Mouse (Mus musculus) G1E (cell line): Measurements from ENCODE around the gene Pkn2. TPM values are rescaled to one million over a fixed set of nuclear protein-coding genes. Genes with fewer than 3 reads are reported as not detected.
A peak's percentile ranks its signal among the peaks of the same experiment; 100 is the strongest.

Experiments
- ATAC-seq: 2 replicates; pipeline ENCODE4 v1.8.0; 2016; ENCODE audit warnings: mild to moderate bottlenecking; ENCODE audit not compliant: insufficient number of reproducible peaks, poor library complexity, low FRiP score, severe bottlenecking; ENCODE audit errors: extremely low read depth
- DNase-seq: peaks from one replicate; pipeline ENCODE4 v3.0.0; 2012; ENCODE audit warnings: low spot score
- H3K27me3 ChIP-seq: 2 replicates; pipeline ENCODE4 v1.6.1; 2012; ENCODE audit warnings: mild to moderate bottlenecking, low read length, inconsistent platforms; ENCODE audit not compliant: insufficient read depth
- H3K36me3 ChIP-seq: replicated peaks from 2 replicates; pipeline ENCODE3; 2012; ENCODE audit warnings: mild to moderate bottlenecking, inconsistent platforms
- H3K4me1 ChIP-seq: 2 replicates; pipeline ENCODE4 v1.6.1; 2012; ENCODE audit warnings: low read depth, low read length, inconsistent platforms, mixed read lengths; ENCODE audit not compliant: insufficient read depth
- H3K4me3 ChIP-seq: 2 replicates; pipeline ENCODE4 v1.5.1; 2012; ENCODE audit warnings: low read depth, mild to moderate bottlenecking, inconsistent platforms, low read length, moderate library complexity, mixed read lengths
- H3K9me3 ChIP-seq: replicated peaks from 2 replicates; pipeline ENCODE4 v1.6.1; 2012; ENCODE audit warnings: inconsistent platforms
- CTCF ChIP-seq: IDR thresholded peaks from 2 replicates; pipeline ENCODE4 v1.5.1; 2012; ENCODE audit warnings: low read depth, low read length, inconsistent platforms, mixed read lengths
- TAL1 ChIP-seq: conservative IDR thresholded peaks from 2 replicates; pipeline ENCODE4 v1.6.1; 2012; ENCODE audit warnings: low read depth, low read length, inconsistent platforms, mixed read lengths
- polyA plus RNA-seq: library from polyadenylated mRNA; stranded (reverse); fragments of >175 nt; gene quantifications from 2 replicates; pipeline ENCODE4 v1.2.3, GENCODE M21; 2012
- total RNA-seq, 2 experiments: library from RNA; stranded (forward) in 1 of 2; stranded (reverse) in 1 of 2; fragments of 200-1000 nt in 1 of 2; fragments of >200 nt in 1 of 2; fragmentation: Nextera tagmentation in 1 of 2; gene quantifications; 2 replicates each; pipeline ENCODE4 v1.2.3; 2014 to 2017

The Pkn2 gene
- total and polyA plus RNA-seq, 3 experiments = 23.2 to 102 (median 95.0) TPM

DNA sequence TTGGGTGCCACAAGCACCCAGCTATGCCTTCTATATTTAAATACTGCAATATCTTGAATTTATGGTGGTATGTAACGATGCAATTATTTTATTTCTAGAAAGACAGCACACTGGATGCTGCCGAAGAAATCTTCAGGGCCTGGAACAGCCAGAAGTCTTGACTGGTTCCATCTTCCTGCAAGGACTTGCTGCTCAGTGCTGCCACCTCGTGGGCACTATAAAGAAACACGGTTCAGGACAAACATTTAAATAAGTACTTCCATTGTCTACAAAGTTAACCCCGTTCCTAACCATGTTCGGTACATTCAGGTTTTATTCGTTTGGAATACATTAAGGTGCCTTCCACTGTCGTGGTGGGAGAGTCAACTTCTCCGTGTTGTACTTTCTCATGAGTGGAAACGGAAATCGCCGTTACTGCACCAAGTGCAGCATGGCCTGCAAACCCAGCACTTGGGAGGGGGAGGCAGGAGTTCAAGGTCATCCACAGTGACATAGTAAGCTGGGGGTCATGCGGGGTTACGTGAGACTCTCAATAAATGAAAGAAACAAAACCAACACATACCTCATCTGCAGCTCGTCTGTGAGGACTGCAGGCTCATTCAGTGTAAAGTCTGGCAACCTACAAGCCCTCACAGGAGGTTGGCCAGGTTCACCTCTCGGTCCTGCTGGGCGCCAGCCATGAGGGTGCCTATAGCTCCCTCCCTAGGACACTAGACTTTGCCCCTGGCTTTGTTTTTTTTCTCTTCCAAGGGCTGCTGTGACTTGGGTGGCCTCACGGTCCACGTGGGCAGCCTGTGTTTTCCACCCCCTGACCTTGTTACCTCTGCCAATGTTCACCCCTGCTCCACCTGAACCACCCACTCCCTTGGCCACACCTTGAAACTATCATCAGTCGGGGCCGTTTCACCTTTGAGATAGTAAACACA lies 137.6 kb downstream of the Pkn2 start:
- DNase-seq (peak; percentile 22), ATAC-seq (peak; percentile 51; the same call in 1 of the 2 replicates)
- H3K36me3 ChIP-seq = no peaks in the 10 kb centered on the region
- H3K27me3 ChIP-seq = peaks cover 54% of the 10 kb centered on the region
- no peaks in the 10 kb centered on the region for H3K9me3 ChIP-seq
- TF ChIP-seq TAL1 (no peak), CTCF (peak; percentile 83)
- H3K4me3 ChIP-seq = no peak overlapping the region
- H3K4me1 ChIP-seq = peaks cover 16% of the 10 kb centered on the region

Other genes starting within 250 kb of the Pkn2 start
- gene Kyat3, start 181.0 kb downstream of the Pkn2 start, total RNA-seq (2014; fragmentation: Nextera tagmentation) = not detected in 2 replicates
- 0.17 and 0.22 TPM in 2 replicates for gene Kyat3, start 181.0 kb downstream of the Pkn2 start, total RNA-seq (2017)
- not detected in 2 replicates for gene Kyat3, start 181.0 kb downstream of the Pkn2 start, polyA plus RNA-seq
- 64.3 and 67.3 TPM in 2 replicates for gene Gtf2b, start 117.0 kb downstream of the Pkn2 start, total RNA-seq (2014; fragmentation: Nextera tagmentation)
- 156 and 159 TPM in 2 replicates for gene Gtf2b, start 117.0 kb downstream of the Pkn2 start, total RNA-seq (2017)
- 2.5 and 3.4 TPM in 2 replicates for gene Gtf2b, start 117.0 kb downstream of the Pkn2 start, polyA plus RNA-seq